Mouse (Mus musculus) left cerebral cortex, postnatal 25 days (tissue): Measurements from ENCODE around the gene Fsd2. TPM values are rescaled to one million over a fixed set of nuclear protein-coding genes. Genes with fewer than 3 reads are reported as not detected.

Source experiments
- DNase-seq, 2 experiments: peaks; one replicate each; pipeline ENCODE4 v3.0.0; 2022; ENCODE audit warnings: low spot score in 2 of 2, mixed read lengths in 1 of 2
- intact Hi-C: fragments of 180-260 bp; cut with DNase I; formaldehyde crosslinking; loops from one replicate; pipeline ENCODE4 v1.15.1; 2025
- total RNA-seq, 2 experiments: library from RNA; stranded (reverse); gene quantifications; 2 replicates each; pipeline ENCODE4 v1.2.3; 2021

Fsd2 gene
- total RNA-seq, 2 experiments from 2014 or later, result 0.16 TPM; not detected in 1

- intact Hi-C loops, result no loop called here
- no peak for DNase-seq
These were observed 9.3 kb downstream of the Fsd2 start for GRCm38 (mm10) chr7:81557252-81557984.

- DNase-seq, result no peak
- intact Hi-C loops, result no loop called here
These were observed 9.9 kb downstream of the Fsd2 start for GRCm38 (mm10) chr7:81556839-81557238.

GRCm38 (mm10) chr7:81554369-81554768 is 12.4 kb downstream of the Fsd2 start:
- DNase-seq, result no peak
- intact Hi-C loops, result no loop called here

- DNase-seq, result no peak
- intact Hi-C loops, result no loop called here
These were observed 13.2 kb downstream of the Fsd2 start for GRCm38 (mm10) chr7:81553589-81553988.

- DNase-seq, result no peak
- intact Hi-C loops, result no loop called here
These were observed 17.9 kb downstream of the Fsd2 start for GRCm38 (mm10) chr7:81548864-81549263.

GRCm38 (mm10) chr7:81542934-81543333 is 23.8 kb downstream of the Fsd2 start:
- intact Hi-C loops, result no loop called here
- DNase-seq, result no peak

GRCm38 (mm10) chr7:81541924-81542524 is 24.7 kb downstream of the Fsd2 start:
- DNase-seq, result peak; percentile 53 to 81
- intact Hi-C loops, result no loop called here

- peak in 1 of 2 experiments; percentile 32 for DNase-seq
- intact Hi-C loops, result no loop called here
These were observed 25.7 kb downstream of the Fsd2 start for GRCm38 (mm10) chr7:81540999-81541398.

- DNase-seq, result peak in 1 of 2 experiments; percentile 32
- intact Hi-C loops, result no loop called here
These were observed 27.2 kb downstream of the Fsd2 start for GRCm38 (mm10) chr7:81539565-81539964.

- intact Hi-C loops, result no loop called here
- DNase-seq, result peak; percentile 39 to 41
These were observed 28.6 kb downstream of the Fsd2 start for GRCm38 (mm10) chr7:81538070-81538675.

- DNase-seq, result no peak
- intact Hi-C loops, result no loop called here
These were observed 30.3 kb downstream of the Fsd2 start for GRCm38 (mm10) chr7:81536478-81536877.

- intact Hi-C loops, result no loop called here
These were observed 35.3 kb downstream of the Fsd2 start for GRCm38 (mm10) chr7:81531462-81531861.

GRCm38 (mm10) chr7:81528918-81529317 is 37.8 kb downstream of the Fsd2 start:
- intact Hi-C loops, result no loop called here
- no peak for DNase-seq

More at GRCm38 (mm10) chr7:81531462-81531861, 35.3 kb downstream of the Fsd2 start:
- DNase-seq, result peak in 1 of 2 experiments; percentile 28

- intact Hi-C loops, result loop anchor here (2.0 kb wide), 2 partner anchors 47 to 69 kb away; partner anchors contain the start of genes Cpeb1 and Whamm
These were observed 43.1 kb downstream of the Fsd2 start for GRCm38 (mm10) chr7:81523663-81524017.

GRCm38 (mm10) chr7:81523008-81523662 is 43.6 kb downstream of the Fsd2 start:
- DNase-seq, result peak; percentile 89 to 94
- intact Hi-C loops, result loop anchor here (2.0 kb wide), 2 partner anchors 48 to 68 kb away; partner anchors contain the start of genes Cpeb1 and Whamm

More at GRCm38 (mm10) chr7:81523663-81524017, 43.1 kb downstream of the Fsd2 start:
- no peak for DNase-seq

GRCm38 (mm10) chr7:81516154-81517030 is 50.4 kb downstream of the Fsd2 start:
- DNase-seq, result peak; percentile 23 to 80
- intact Hi-C loops, result no loop called here

- intact Hi-C loops, result no loop called here
- DNase-seq, result no peak
These were observed 51.7 kb downstream of the Fsd2 start for GRCm38 (mm10) chr7:81514906-81515590.

GRCm38 (mm10) chr7:81501050-81501449 is 65.7 kb downstream of the Fsd2 start:
- intact Hi-C loops, result no loop called here

GRCm38 (mm10) chr7:81498181-81498580 is 68.6 kb downstream of the Fsd2 start, which contains the start of gene BC048679:
BC048679 (minus strand) TSS chr7:81498281.
- intact Hi-C loops, result no loop called here
- DNase-seq, result no peak

More at GRCm38 (mm10) chr7:81501050-81501449, 65.7 kb downstream of the Fsd2 start:
- DNase-seq, result no peak
